Mouse (Mus musculus): ENCODE measurements around the gene Gm45140.
A peak's percentile ranks its signal among the peaks of the same experiment; 100 is the strongest.

Gm45140 gene

DNA sequence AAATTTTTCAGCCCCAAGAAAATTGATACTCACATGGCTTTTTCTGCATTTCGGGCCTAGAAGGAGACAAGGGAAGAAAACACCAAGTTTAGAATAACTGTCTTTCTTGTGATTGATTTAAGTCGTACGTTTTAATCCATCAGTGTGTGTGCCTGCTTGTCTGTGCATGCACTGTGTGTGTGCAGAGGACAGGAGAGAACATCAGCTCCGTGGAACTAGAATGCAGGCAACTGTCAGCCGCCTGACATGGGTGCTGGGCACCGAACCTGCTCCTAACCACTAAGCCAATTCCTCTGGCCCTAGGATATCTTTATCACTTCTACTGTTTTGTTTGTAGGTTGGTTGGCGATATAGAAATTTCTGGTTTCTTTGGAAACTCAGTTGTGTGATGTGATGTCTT, at the start of gene Gm45140:
TSS of gene Gm45140 (minus strand) at position 101 of the 400 bp plus-strand sequence.
- no peak for DNase-seq (ENCODE audit: low spot score)

DNA sequence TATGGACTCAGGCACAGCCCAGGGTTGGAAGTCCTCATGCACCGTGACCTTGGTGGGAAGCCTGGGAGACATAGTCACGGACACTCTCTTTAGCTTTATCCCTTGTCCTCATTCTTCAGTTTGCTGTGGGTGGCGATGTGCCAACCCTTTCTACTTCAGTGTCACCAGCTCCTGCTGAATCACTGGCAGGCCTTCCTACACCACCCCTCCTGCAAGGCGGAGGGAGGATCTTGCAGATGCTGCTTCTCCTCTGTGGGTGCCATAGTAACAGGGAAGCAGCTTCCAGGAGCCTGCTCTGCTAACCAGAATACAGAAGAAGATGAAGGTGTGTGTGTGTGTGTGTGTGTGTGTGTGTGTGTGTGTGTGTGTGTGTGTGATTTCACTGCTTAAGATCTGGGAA, 47.2 kb upstream of the Gm45140 start:
- no peak for DNase-seq (ENCODE audit: low spot score)

DNA sequence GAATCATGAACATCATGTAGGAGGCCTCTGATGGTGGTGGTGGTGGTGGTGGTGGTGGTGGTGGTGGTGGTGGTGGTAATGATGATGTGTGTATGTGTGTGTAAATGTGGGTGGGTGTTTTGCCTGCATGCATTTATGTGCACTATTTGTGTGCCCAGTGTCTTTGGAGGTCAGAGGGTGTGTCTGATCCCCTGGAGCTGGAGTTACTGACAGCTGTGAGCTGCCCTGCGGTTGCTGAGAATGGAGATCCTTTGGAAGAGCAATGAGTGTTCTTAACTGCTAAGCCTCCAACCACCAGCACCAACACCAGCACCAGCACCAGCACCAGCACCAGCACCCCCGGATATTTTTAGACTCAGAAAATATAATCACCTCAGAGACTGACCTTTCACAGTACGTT, 46.6 kb upstream of the Gm45140 start:
- no peak for DNase-seq (ENCODE audit: low spot score)

DNA sequence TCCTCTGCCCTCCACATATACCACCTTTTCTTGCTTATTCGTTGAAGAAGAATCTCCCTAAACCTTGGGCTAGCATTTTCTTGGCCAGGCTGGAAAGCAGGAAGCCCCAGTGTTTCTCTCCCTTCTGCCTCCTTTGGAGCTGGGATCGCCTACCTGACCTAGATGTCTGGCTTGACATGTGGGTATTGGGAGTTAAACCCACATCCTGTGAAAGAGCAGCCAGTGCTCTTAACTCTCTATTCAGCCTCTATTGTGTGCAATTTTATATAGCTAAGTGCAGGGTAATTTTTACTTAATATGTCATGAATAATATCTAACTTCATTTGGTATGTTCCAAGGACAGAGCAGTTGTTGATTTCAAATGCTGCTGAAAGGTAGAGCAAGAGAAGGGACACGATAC, 44.0 kb upstream of the Gm45140 start:
- no peak for DNase-seq (ENCODE audit: low spot score)

DNA sequence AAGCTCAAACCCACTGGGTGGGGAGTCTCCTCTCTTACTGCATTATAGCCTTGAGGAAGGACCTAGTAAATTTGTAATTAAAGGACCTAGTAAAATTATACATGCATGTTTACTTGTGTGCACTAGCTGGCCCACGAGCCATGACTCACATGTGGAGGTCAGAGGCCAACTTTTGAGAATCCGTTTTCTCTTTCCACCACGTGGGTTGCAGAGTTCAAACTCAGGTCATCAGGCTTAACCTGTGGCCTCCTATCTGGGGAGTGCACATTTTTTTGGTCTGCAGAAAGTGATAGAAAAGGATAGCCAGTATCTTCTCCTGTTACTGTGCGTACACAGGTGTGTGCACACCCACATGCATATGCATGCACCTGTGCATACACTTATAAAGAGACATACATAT, 43.4 kb upstream of the Gm45140 start:
- no peak for DNase-seq (ENCODE audit: low spot score)

DNA sequence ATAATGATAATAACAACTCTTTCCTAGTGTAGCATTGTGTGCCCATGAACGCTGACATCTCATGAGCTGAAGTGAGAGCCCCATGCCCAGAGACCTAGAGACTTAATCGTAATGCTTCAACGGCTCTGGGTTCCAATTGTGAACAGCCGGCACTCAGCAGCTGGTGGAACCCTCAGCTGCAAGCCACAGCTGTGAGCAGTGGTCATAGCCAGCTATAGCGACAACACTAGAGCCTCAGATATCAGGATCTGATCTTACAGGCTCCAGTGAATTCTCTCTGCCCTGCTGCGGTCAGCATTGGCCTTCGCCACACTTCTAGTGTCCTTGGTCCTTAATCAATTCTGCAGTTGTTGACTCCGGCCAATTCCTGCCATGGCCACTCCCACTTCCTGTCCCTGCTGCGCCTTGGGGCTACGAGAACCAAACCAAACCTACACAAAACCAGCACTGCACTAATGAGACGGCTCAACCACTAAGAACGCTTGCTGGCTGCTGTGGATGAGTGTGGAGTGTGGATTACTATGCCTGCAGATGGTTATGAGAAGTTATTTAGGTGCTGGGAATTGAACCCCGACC, 40.6 kb upstream of the Gm45140 start:
- no peak for DNase-seq (ENCODE audit: low spot score)

DNA sequence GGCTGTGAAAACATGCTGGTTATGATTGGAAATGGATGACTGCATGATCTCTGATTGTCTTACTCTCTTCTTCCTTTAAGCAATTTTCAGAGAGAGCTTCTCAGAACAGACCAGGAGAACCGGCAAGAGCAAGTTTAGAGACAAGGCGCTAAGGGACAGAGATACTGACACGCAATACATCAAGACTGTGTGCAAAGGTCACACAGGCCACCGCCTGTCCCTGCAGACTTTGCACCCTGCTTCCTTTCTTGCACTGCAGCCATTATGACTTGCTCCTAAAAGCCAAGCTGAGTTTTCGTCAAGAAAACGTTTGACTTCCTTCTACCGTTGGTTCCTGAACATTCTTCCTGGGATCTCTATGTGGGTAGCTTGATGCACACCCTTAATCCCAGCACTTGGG, 40.0 kb upstream of the Gm45140 start:
- no peak for DNase-seq (ENCODE audit: low spot score)

DNA sequence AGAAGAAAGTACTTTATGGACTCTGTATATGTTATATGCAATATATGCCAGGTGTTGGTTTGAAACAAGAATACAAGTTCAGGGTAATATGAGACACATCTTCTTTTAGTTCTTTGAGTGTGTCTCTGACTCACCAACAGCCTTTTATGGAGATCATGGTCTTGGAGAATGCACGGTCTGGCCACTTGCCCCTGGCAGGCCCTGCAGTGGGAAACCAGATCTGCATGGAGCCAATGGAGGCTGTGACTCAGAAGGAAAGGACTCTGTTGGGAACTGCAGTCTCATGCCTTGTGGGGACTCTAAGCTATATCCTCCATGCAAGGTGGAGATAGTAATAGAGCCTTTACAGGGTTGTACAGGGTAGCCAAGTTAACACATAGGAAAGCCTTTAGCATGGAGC, 39.5 kb upstream of the Gm45140 start:
- no peak for DNase-seq (ENCODE audit: low spot score)

DNA sequence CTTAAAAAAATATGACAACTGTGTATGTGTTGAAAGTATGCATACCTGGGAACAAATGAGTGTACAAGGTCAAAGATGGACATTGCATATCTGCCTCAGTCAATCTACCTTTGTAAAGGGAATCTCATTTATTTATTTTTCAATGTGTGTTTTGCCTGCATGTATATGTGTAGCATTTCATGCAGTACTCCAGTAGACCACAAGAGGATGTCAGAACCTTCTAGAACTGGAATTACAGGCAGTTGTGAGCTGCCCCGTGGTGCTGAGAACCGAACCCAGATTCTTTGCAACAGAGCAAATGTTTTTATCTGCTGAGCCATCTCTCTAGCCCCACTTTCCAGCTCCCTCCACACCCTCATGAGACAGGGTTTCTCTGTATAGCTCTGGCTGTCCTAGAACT, 38.4 kb upstream of the Gm45140 start:
- DNase-seq (ENCODE audit: low spot score) = no peak

DNA sequence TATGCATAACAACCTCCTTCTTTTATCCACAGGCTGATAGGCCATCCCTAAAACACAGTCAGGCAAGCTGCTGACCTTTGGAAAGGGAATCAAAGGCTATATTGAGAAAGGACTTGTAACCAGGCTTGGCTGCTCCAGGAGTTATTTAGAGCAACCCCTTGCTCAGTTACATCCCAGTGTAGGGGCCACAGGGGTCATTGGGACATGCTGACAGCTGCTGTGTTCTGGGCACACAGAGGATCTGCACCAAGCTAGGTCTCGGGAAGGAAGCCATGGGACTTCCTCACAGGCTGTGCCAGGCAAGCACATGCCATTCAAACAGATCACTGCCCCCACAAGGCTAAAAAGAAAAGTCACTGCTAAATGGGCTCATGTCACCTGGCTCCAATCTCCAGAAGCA, 37.5 kb upstream of the Gm45140 start:
- no peak for DNase-seq (ENCODE audit: low spot score)

DNA sequence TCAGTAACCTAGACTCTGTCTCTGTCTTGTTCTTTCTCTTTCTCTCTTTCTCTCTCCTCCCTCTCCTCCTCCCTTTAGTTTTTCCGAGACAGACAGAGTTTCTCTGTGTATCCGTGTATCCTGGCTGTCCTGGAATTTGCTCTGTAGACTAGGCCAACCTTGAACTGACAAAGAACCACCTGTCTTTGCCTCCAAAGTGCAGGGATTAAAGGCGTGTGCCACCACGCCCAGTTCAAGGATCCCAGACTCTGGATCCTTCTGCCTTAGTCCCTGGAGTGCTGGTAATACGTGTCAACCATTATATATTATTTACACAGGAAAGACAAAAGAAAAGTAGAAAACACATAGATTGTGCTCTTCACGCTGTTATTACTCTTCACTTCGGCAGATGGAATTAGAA, 35.6 kb upstream of the Gm45140 start:
- no peak for DNase-seq (ENCODE audit: low spot score)

DNA sequence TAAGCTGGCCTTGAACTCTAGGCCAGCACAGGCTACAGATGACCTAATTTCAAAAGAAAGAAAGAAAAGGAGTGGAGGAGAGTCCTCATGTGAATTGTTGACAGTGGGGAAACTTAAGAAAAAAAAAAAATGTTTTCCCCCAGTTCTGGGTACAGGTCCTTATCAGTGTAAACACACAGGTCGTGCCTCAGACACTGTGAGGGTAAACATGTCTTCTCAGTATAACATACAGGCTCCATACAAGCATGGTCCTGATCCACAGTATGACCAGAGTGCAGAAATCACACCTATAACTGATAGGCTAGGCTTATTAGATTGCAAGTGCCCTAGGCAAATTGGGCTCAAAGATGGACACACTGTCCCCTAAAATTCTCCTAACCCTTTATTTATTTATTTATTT, 34.8 kb upstream of the Gm45140 start:
- DNase-seq (ENCODE audit: low spot score) = no peak

DNA sequence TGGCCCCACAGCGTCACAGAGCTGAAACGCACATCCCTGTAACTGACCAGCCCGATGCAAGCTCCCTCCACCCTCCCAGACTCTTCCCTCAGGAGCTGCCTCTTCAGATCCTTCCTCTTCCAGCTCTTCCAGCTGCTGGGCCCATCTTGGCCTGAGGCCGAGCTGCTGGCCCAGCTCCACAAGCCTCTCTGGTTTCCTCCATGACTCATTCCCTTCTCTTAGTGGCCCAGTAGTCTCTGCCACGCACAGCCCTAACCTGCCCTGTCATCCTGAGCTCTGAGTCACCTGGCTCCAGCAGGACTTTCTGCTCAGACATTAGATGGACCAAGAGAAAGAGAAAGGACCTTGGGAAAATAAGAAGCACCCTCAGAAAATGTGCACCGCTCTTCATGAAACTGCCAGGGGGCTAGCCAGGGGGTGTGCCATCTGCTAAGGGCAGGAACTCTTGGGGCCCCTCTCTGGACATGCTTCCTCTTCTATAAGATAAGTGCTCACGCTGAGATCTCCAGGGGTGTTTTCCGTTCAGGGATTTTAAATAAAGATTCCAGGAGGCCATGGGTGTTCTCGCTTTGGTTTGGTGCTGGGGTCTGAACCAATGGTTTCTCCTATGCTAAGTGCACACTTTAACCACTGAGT, 33.4 kb upstream of the Gm45140 start:
- DNase-seq (ENCODE audit: low spot score) = no peak

DNA sequence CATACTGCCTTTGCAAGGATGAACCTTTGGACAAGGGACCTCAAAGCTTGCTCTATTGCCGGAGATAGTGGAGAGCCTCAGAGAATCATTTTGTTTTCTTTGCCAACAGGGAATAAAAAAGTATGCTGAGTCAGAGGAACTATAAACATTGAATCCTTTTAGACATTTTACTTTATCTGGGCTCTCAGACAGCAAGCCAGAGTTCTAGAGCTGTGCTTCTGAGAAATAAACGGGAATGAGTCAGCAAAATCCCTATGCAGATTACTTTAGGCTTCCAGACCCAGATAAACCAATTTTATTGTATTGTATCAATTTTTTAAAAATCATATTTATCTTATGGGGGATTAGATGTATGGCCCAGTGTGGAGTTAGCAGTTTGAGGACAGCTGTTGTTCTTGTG, 31.7 kb upstream of the Gm45140 start:
- peak; percentile 73 for DNase-seq (ENCODE audit: low spot score)

DNA sequence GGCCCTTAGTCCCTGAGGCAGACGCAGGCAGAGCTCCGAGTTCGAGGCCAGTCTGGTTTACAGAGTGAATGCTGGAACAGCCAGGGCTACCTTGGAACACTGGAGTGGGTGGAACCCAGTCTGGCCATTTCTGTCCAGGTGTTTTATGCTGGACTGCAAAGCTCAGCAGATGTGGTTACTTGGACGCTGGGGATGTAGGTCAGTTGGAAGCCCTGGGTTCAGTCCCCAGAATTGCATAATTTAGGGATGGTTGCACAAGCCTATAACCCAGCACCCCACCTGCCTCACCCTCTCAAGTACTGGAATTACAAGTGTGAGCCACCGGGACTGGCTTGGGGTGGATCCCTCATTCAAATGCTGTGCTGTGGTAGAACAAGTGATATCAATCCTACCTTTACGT, 30.6 kb upstream of the Gm45140 start:
- DNase-seq (ENCODE audit: low spot score) = no peak

DNA sequence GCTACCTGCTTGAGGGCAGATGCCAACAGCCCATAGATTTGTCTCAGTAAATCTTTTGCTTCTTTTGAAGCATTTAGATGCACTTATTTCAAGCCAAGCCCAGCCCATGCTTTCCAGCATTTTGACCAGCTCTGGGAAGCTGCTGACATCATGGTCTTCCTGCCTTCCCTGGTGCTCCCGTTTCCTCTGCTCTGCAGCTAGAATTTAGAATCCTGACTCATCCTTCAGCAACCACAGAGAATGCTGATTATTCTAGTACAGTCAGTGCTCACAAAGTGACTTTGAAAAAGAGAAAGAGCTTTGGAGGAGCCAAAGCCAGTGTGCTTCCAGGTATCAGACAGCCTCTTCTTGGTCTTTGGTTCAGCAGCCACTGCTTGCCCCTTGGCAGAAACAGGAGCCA, 21.5 kb upstream of the Gm45140 start:
- no peak for DNase-seq (ENCODE audit: low spot score)

DNA sequence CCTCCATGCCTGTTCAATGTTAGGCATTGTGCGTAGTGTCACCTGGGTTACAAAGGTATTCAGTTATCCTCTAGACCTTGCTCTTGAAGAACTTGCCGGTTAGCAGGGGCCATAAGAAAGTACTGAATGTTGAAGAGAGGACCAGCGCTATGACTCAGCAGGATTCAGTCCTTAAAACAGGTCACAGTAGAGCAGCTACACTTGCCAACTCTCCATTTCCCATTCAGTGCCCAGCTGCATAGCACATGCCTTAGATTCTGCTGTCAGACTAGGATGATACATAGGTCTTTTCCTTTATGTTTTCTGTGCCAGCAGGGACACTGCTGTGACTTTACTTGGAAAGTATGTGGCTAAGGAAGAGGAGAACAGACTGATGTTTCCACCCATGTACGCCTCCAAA, 17.9 kb upstream of the Gm45140 start:
- DNase-seq (ENCODE audit: low spot score) = no peak

DNA sequence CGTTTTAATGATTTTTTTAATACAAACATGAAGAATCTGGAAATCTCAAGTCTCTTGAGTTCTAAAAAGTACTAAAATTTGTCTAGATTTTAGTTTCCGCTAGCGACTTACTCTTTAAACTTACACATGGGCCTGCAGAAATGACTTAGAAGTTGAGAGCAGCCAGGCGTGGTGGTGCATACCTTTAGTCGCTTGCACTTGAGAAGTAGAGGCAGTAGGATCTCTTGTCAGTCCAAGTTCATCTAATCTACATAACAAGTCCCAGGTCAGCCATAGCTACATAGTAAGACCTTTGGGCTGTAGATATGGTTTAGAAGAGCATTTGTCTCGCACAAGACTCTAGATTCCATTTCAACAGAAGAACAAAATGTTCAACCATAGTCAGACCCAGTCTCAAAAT, 16.3 kb upstream of the Gm45140 start:
- DNase-seq (ENCODE audit: low spot score) = no peak

DNA sequence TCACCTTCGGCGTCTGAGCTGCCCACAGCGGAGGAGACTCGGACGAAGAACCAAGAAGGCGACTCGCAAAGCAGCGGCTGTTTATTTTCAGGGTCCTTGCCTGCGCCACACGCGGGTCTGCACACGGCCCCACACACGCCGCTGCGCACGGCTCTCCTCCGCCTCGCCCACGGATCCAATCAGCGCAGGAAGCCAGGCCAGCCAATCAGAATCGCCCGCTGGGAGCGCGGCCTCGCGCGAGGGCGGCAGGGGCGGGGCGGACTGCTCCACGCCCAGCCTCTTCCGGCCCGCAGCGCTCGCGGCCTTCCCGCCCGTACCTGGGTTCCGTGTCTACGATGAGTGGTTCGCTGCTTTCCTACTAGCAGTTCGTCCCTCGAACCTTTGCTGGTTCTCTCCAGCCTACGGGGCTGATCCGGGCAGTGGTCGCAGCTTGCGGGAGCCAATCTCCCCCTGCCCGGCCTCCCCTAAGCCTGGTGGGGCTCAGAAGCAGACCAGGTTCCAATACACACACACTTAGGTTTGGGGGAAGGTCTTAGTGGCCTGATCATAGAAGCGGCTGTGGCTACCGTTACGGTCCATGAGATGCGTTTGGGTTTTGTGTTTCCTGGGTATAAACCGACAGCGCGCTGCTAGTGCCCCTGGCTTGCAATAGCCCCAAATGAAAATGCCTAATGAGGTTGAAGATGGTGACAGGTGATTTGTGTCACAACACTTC, 15.5 kb upstream of the Gm45140 start, which contains the start of gene Cnbp:
TSS of gene Cnbp (minus strand) at position 207 of the 715 bp plus-strand sequence.
- DNase-seq (ENCODE audit: low spot score) = peak; percentile 95

DNA sequence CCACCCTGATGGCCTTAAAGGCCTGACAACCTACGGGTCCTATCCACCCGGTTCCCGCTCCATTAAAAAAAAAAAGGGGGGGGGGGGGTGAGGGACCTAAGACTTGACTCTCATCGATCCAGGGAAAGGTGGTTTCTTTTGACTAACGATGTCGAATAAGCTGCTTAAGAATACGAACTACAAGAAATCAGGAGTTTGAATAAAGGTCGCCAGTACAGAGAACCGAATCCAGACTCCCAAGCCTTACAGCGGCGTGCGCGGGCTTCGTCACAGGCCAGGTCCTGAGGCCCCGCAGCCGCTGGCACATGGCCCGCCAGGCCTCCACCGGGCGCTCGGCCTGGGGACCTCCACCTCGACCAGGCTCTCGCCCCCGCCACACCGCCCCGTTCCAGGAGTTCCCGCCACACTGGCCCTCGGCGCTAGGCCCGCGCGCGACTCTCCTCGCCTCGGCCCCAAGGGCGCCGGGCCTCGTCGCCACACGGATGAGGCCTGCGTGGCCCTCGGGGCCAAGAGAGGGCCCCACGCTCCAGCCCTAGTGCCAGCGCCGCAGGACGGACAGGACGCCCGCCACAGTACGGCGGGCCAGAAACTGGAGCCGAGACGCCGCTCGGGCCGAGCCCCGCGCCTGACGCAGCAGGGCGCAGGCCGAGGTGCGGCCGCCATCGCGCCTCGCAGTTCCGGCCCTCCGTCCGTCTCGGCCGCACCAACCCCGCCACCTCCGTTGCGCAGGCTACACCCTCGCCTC, 14.7 kb upstream of the Gm45140 start:
- DNase-seq (ENCODE audit: low spot score) = no peak

DNA sequence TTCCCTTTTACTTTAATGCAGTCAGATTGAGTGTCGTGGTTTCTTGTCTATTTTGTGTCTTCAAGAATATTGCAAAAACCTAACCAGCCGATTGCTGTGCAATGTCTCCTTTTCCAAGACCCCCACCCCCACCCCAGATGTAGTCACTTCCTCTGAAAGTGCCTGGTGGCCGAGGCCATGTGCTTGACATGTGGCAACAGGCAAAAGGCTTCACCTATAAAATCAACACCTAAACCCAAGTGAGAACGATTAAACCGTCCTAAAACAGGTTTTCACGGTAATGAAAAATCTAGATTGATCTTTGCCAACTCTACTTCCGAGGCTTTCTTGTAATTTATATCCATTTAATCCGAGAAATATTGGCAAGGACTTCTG, 14.2 kb upstream of the Gm45140 start:
- no peak for DNase-seq (ENCODE audit: low spot score)

DNA sequence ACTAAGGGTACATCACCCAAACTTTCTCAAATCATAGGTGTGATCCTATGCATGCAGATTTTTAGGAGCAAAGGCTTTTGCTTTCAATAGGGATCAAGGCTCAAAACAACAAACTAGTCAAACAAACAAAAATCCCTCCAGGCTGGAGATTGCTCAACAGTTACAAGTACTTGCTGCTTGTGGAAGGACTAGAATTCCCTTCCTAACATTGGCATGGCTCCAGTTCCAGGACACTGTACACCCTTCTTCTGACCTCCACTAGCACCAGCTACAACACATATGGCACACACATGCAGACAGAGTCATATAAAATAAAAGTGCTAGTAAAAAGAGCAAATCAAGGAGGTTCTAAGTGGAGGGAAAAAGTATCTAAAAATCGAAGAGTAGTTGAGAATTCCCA, 11.2 kb upstream of the Gm45140 start:
- no peak for DNase-seq (ENCODE audit: low spot score)

Measured in c-Kit-positive CD71-positive TER-119-positive erythroid progenitor cells, embryonic 14.5 days (primary cell).